Mouse (Mus musculus) mesoderm, embryonic 11.5 days (tissue): Measurements from ENCODE around the gene Ly75.

Source experiments
- DNase-seq: peaks from one replicate; pipeline ENCODE4 v3.0.0-alpha.2; 2012; ENCODE audit warnings: low read depth, low spot score

Gene Ly75

DNA sequence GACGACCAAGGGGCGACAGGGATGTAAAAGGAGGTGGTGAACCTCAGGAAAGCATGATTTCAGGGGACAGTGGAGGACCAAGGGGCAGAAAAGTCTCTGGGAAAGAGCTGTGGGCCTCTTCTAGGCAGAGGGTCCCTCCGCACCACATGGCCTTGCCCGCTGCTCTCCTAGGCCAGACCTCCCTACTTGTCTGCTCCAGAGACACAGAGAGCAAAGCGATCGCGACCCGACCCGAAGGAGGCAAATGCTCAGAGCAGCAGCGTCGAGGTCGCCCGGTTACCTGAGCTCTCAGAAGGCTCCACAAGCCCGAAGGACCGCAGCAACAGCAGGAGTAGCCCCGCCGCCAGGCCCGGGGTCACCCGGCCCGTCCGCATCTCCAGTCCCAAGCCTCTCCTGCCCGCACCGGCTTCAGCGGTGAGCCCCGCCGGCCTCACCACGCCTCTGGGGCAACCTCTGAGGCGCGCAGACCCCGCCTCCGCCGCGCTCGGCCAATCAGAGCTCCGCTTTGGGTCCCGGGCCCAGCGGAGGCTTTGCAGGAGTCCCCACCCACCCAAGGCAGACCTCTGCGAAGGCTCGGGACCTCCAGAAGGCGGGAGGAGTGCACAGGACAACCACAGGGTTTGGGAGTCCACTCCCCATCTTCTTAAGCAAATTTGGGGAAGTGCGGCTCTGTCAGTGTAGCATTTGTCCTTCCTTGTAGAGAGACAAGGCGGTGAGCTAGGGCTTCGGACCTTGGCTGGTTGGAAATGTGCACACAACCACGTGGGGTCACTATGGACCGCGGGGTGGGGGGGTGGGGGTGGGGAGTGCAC, at the start of gene Ly75:
Ly75 (minus strand) TSS at position 446 of the 812 bp plus-strand sequence.
- peak; percentile 92 for DNase-seq

DNA sequence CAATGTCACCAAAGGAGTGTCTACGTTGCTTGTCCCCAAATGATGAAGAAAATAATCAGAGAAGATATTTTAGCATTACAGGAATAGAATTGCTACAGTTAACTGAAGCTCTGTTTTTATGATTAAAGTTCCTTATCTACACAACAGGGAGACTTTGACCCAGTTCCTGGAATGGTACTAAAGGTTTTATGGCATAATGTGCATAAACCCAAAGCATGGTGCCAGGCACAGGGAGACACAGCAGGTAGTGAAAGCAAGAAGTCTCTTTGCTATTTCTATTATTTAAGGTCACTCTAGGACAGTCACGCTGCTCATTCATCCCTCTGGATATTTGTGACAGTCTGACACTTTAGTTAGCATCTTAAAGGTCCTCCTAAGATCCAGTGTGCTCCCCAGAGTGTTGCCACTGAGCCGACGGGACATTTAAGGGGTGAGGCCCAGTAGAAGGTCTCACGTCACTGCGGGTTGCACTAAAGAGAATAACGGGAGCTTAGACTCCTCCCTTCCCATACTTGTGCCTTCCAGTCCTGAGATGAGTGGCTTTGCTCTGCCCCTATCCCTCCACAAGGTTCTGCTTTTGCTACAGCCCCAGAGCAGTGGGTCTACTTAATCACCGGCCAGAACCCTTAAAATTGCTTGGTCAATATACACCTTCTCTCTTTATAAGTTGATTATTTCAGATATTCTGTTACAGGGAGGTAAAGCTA, 47.4 kb upstream of the Ly75 start:
- DNase-seq = no peak

DNA sequence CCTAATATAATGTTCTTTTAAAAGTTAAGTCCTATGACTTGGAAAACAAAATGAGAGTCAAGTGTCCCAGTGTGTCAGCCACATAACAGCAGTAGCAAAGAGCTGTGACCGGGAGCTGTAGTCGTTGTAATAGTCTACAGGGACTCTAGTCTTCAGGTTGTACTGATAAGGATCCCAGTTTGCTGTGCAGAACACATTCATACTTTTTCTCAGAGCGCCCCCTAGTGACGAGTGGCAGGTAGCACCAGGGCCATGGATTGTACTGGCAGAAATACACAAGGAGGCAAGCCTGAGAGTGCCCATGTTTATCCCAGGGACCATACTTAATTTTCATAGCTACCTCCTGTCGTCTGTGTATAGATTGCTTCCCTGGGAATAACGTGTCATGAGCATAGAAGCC, 35.0 kb upstream of the Ly75 start:
- peak; percentile 80 for DNase-seq

DNA sequence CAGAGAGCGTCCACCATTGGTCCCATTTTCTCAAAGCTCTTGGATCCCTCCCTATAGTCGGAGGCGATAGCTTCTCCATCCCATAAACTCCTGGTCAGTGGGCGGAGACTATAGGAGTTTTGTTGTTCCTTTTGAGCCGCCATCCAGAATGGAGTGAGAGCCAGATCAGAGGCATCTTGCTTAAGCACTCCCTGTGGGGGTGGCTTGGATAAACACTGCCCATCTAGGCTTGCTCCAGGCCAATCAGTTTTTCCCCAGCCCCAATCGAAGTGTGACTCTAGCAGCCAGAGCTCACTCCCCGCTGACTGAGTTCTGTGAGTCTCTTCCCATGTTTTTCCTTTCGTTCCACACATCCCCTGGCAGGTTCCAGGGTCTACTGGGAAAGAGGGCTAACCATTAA, 31.2 kb upstream of the Ly75 start:
- no peak for DNase-seq

DNA sequence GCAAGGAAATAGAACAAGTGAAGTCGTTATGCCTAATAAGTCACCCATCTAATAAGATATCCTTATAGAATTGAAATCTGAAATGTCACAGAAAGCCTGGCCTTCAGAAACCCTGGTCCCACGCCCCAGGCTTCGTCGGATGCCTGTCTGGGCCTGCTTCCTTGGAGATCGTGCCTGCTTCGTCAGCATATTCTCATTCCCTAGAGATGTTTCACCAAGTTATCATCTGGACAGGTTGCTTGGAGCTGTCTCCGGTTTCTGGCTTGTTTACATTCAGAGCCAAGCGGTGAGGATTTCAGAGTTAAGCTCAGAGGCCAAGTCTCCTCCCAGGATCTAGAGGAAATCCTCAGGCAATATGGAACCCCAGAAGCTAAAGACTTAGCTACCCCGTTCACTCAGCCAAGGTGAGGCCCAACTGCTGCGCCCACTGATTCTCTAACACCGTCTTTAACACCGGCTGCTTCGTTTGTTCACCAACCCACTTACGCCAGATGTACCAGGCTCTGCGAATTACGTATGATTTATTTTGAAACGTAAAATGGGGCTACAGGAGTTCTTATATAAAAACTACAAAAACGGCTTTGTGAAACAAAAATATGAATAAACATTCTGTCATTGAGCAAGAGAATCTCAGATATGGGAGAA, 30.0 kb upstream of the Ly75 start:
- DNase-seq = no peak

DNA sequence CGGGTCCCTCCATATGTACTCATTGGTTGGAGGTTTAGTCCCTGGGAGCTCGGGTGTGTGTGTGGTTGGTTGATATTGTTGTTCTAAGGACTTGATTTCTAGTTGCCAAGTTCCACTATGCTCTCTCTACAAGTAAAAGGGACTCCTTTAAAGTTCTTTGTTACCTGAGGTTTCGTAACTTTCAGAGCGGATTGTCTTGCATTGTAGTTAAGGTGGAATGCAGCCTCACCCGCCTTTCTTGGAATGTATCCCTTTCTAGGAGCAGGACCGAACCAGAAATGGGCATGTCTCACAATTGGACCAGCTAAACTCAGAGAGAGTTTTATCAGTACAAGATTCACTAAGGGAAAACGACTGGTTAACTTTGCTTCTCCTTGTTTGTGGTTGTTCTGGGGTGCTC, 28.1 kb upstream of the Ly75 start:
- DNase-seq = no peak

DNA sequence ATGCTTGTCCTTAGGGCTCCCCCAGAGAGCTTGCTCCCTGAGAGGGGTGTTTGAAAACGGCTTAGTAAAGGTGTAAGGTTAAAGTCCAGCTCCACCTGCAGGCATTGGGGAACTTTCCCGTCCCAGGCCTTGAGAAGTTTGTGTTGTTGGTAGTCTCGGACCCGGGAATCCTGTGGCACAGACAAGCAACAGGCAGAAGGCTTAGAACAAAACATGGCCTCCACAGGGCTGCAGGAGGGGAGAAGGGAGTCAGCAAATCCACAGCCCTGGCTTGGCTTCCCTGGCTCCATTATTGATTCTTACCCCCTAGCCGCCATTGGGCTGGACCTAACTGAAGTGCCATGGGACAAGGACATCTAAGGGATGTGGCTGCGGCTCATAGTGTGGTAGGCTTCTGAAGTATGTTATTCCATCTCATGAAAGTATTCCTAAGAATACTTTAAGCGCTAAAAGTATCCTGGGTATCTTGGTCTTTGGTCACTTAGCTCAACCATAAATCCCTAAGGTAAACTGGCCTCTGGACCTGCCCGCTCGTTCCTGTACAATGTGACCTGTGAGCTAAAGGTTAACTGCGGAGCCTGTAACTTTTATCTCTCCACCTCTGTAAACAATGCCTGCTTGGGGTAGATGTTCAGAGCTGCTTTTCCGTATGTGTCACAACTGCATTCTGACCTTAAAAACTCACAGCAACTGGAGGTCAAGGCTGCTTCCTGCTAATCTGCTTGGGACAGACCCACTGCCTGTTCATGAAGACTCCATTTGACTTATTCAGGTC, 27.1 kb upstream of the Ly75 start:
- DNase-seq = no peak

DNA sequence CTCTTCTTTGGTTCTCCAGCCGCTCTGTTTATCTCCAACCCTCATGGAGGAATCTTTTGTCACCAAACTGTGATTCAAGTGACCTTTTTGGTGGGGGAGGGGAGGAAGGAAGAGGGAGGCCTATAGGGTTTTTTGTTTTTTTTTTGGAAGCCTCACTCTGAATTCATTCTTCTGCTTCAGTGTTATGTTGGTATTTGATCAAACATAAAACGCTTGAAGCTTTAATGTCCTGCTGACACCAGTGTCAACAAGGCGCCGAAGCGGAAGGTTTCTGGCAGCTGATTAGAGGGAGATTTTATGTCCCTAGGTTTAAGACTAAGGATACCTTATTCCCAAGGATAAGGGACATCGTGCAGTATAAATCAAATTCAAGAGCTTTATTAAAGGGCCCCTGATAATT, 26.1 kb upstream of the Ly75 start:
- no peak for DNase-seq

DNA sequence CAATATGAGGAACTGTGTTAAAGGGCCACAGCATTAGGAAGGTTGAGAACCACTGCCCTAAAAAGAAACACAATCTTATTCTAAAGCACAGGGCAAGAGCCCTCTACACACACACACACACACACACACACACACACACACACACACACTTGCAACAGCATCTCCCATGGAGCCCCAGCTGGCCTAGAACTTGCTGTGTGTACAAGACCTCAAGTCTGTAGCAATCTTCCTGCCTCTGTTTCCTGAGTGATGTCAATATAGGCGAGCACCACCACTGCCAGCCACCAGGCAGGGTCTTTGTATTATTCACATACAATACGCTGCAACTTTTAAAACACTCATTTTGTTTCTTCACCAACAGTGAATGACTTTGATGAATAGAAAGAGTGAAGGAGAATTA, 24.3 kb upstream of the Ly75 start:
- DNase-seq = no peak

DNA sequence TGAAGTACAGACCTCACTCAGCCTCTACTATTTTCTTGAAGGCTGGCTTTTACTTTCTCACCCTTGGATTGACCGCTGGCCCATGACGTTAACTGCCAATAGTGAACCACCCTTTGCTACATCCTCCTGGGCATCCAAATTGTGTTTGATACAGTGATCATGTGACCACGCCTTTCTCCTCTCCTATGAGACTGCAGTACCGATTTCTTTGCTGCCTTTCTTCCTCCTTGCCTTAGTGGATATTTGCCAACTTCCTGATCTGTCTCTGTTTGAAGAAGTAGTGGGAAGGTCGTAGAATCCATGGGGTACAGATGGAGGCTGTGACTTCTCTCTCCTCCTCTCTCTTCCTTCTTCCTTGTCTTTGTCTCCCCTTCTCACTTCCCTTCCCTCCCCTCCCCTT, 22.3 kb upstream of the Ly75 start:
- DNase-seq = no peak

DNA sequence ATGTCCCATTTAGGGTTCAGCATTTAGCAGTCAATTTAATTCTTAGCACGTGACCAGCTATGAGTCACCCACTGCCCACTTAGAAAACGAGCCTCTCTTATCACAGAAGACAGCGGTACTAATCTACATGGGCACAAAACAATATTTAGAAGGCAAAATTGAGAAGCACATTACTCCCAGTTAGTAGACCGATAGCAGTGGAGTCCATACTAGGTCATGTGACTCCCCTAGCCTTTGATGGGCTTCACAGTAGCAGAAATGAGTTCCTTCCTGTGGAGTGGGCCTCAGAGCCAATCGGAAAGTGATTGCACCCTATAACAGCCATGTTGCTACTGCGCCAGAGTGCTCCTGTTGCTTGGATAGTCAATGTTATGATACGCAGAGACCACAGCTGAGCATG, 21.7 kb upstream of the Ly75 start:
- no peak for DNase-seq

DNA sequence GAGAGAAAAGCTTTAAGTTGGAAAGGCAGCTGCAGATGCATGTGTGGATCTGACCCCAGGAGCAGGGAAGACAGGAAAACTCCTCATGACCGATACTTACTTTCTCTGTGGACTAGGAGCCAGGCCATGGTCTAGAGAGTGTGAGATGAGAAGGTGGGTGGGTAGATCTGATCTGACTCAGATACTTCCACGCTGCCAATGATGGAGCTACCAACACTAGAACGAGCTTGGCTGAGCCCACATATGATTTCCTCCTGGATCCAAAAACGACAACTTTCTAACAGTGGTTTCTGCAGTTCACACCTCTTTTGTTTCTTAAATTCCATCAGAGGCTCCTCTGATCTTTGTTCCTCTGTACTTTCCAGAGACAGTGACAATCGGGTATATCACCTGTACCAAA, 18.6 kb upstream of the Ly75 start:
- DNase-seq = no peak

DNA sequence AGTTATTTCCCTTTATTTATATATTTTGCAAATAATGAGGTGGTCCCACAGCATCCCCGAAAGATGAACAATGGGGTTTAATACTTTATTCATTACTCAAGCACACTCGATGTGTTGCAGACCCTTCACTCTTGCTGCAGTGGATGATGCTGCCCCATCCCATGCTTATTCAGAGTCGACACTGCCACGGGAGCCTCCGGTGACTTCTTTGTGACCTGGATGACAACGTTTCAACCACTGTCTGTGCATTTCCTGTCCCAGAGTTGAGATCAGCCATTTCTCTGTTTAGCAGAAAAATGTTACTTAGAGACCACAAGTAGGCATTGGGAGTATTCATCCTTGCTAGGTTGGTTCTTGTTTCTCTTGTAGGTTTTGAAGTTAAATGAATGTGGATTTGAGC, 10.7 kb upstream of the Ly75 start:
- no peak for DNase-seq

DNA sequence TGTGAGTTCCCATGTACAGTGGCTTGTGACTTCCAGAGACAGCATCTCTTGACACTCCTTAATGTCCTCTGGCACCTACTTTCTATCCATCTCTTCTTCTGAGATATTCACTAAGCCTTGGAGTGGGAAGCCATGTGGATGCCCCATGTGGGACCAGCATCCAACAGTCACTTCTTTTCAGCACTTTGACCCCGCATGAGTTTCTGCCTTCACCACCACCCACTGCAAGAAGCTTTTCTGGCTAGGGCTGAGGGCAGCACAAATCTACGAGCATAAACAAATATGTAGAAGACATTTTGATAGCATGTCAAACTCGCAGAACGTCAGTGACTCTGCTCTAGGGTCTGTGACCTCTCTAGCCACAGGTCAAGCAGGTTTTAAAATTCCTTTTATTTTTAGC, 9.2 kb upstream of the Ly75 start:
- no peak for DNase-seq

DNA sequence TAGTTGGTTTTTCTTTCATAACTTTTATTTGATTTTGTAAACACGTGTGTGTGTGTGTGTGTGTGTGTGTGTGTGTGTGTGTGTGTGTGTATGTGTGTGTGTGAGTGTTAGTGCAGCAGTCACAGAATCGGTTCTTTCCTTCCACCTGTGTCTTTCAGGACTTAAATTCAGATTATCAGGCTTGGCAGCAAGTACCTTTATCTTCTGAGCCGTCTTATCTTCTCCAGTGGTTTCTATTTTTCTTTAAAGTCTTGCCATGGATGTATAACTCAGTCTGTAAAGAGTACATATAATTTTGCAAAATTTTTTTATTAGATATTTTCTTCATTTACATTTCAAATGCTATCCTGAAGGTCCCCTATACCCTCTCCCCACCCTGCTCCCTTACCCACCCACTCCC, 4.3 kb upstream of the Ly75 start:
- no peak for DNase-seq

DNA sequence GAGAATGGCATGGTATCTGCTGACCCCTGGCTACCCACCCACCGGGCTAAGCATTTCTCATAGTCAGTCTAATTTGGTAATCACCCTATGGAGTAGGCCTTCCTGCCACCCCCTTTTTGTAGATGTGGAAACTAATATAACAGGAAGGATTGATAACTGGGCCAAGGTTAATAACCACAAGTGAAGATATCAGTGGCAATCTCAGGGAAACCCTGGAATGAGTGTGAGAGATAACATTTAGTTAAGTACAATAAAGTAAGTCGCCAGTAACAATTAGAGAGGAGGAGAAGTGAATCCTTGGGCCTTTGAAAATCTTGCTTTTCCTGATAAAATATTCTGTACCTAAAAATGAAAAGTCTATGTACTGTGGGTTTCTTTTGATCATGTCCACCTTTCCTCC, 3.7 kb upstream of the Ly75 start:
- DNase-seq = no peak

DNA sequence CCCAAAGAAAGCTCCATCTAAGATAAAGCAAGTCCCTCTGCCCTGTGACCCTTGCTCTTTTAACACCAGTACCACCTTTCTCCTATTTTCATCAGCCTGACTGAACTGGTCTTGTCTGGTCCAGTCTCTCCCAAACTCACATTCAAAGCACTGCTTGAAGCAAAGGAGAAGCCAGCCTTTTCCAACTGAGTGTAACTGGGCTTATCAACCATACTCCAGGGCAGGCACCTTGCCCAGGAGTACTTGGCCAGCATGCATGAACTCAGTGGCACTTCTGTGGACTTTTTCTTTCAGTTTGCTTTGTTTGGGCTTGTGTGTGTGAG, 1.6 kb upstream of the Ly75 start:
- no peak for DNase-seq

DNA sequence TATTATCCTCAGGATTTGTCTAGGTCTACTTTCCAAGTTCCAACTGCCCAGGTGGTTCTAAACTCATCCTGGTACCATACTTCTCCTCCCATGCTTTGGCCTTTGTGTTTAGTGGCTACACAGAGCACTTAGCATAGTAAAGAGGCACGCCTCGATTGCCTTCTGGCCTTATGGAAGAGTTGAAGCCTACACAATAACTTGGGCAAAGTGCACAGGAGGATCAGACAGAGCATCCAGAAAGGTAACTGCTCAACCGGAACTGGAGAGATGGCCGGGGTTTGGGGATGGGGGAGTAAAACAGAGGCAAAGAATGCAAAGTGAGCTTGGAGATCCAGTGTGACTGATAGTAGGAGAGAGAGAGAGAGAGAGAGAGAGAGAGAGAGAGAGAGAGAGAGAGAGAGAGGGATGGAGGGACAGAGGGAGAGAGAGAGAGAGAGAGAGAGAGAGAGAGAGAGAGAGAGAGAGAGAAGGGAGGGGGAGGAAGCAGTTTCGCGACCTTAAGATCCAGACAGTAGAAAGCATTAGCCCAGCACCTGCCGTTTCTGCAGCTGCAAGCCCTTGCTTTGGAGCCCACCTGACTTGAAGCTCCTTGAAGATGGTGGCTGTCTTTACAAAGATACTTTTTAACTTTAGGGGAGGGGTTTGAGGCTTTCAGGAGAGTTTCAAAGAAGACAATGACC, 1.1 kb upstream of the Ly75 start:
- no peak for DNase-seq

DNA sequence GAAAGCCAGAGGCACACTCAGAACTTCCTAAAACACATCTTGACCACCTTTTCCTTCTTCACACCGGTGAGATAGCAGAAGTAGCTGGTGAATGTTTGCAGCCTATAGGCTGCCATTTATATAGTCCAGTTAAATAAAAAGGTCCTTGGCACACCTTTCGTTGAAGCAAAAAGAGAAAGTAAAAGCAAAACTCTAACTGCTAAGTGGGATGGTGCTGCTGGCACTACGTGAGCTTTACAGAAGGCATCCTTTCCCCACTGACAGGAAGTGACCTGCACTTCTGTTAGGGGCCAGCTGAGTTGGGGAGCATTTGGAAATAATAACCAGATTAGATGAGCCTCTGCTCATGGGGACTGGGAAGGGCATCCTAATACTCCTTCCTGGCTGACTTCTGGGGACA, 757 bp downstream of the Ly75 start:
- DNase-seq = no peak

DNA sequence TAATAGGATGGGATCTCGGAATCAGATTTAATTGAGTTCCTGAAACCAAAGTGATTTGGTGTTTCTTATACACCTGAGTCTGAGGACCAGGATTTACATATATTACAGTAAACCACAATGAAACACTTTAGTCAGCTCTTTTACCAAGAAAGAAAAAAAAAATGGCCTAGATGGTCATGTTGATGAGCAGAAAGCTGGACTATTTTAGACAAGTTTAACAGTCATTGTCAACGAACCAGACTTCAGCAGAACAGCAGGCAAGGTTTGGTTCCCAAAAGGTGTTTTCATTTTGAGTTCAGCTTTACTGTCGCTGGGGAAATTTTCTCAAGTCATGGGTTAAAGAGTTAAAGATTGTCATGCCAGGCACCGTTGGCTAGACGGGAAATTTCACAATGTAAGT, 5.8 kb downstream of the Ly75 start:
- no peak for DNase-seq

DNA sequence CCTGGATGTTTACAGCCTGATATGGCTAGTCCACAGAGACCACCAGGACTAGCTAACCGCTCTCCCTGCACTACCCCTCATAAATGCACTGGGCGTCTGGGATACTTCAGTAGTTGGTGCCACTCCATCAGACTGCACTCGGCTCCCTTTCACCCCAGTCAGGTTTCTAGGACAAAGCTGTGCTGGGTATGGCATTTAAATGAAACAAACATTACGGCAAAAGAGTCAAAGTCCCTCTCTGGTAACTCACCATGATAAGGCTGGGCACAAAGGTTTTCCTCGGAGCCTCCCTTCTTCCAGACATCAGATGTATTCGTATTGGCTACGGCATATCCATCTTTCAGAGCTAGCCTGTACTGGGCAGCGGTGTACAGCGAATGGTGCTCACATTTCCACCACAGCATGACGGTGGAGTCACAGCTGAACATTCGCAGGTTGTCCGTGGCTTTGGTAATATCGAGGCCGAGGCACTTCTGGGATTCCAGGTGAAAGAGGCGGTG, 7.4 kb downstream of the Ly75 start:
- no peak for DNase-seq

DNA sequence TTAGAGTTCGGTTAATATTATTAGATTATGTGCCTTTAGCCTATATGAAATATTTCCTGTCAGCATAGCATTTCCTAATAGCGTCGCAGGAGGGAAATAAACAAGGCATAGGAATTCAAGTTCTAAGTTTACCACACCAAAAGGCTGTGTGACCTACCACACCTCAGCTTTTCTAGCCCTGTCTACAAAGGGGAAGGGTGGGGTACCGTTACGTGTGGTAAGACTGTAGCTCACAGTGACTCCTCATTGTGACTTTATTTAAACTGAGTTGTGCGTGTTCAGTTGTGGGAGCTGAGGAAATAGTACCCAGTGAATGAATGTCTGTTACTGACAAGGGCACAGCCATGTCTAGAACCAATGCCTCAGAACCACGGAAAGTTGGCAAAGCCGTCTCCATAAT, 8.0 kb downstream of the Ly75 start:
- DNase-seq = no peak
